In the genomic region with DNA sequence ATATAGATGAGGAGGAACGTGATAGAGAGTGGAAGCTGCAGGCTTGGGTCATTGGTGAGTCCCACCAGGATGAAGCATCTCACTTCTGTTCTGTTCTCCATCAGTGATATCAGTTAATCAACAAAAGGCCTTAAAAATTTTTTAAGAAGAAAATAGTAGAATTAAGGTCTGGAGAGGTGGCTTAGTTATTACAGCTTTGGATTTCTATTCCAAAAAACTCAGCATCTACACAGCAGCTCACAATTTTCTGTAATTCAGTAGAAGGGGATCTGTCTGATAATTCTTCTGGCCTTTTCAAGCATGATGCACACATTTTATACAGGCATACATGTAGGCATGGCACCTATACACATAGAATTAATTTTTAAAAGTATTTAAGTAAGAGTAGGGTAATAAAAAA, we compare ENCODE assay signal across 20 mouse cellular contexts. TPM values are rescaled to one million over a fixed set of nuclear protein-coding genes. Genes with fewer than 3 reads are reported as not detected.
A peak's percentile ranks its signal among the peaks of the same experiment; 100 is the strongest.
DNase-seq lines count a peak whose midpoint lies in the region; ATAC-seq lines count a peak whose summit lies in the region.
"Had no signal": no experiment of that assay in that cellular context is flagged by ENCODE, and none has a peak within 500 bp of the region (broad histone marks: within the 10 kb centered on the region; RNA-seq: fewer than 3 reads in every experiment).

Gene Olfr1453 (minus strand): TSS at position 101 of the 400 bp plus-strand sequence.

- H3K9ac ChIP-seq in midbrain, embryonic 11.5 days (ENCODE audit: low read length), result no peak within 1 kb of the TSS

- no peaks in the 10 kb centered on the region for H3K4me1 ChIP-seq in midbrain, embryonic 11.5 days (ENCODE audit: control insufficient read depth, insufficient read depth, low read length)
- H3K4me1 ChIP-seq in midbrain, embryonic 10.5 days, result no peaks in the 10 kb centered on the region

- H3K36me3 ChIP-seq in midbrain, embryonic 11.5 days (ENCODE audit: control insufficient read depth, insufficient read depth, low read length), result no peaks in the 10 kb centered on the region
- no peaks in the 10 kb centered on the region for H3K36me3 ChIP-seq in midbrain, embryonic 10.5 days
- H3K36me3 ChIP-seq: G1E had no signal

- WGBS in midbrain, embryonic 11.5 days, result 46% methylated on average over 1 of the region's 1 CpGs
- 68% methylated on average over 1 of the region's 1 CpGs for WGBS in midbrain, embryonic 10.5 days

- no peak within 1 kb of the TSS for H3K4me2 ChIP-seq in midbrain, embryonic 11.5 days

- H3K27ac ChIP-seq in midbrain, embryonic 11.5 days (ENCODE audit: low read depth, low read length), result no peak within 1 kb of the TSS
- no peak within 1 kb of the TSS for H3K27ac ChIP-seq in midbrain, embryonic 10.5 days (replicated peaks)

- no peak for ATAC-seq in midbrain, embryonic 11.5 days (ENCODE audit: low FRiP score)
- ATAC-seq: activated CD4-positive, CD25-positive, alpha-beta regulatory T cell, adult 4 months; CD4-positive, CD25-positive, alpha-beta regulatory T cell, adult 4 months; Patski had no signal

- H3K27me3 ChIP-seq in midbrain, embryonic 11.5 days (ENCODE audit: control insufficient read depth, insufficient read depth, low read length), result no peaks in the 10 kb centered on the region
- H3K27me3 ChIP-seq in midbrain, embryonic 10.5 days (ENCODE audit: low read depth, poor library complexity, severe bottlenecking), result no peaks in the 10 kb centered on the region
- H3K27me3 ChIP-seq: CH12.LX, Patski had no signal

- H3K9me3 ChIP-seq in midbrain, embryonic 11.5 days (ENCODE audit: control insufficient read depth, low read length), result no peaks in the 10 kb centered on the region
- peaks cover 14% of the 10 kb centered on the region for H3K9me3 ChIP-seq in midbrain, embryonic 10.5 days (replicated peaks)
- H3K9me3 ChIP-seq: G1E had no signal

- H3K4me3 ChIP-seq in midbrain, embryonic 11.5 days (ENCODE audit: low read depth, low read length), result no peak within 1 kb of the TSS
- no peak within 1 kb of the TSS for H3K4me3 ChIP-seq in midbrain, embryonic 10.5 days

- peak; percentile 72 for DNase-seq in midbrain, embryonic 11.5 days (ENCODE audit: low spot score, missing footprints)
- DNase-seq in midbrain, embryonic 10.5 days (ENCODE audit: low spot score), result no peak
- DNase-seq: adrenal gland, adult 2 months; adrenal gland, adult 8-10 months; adrenal gland, postnatal 10 days; adrenal gland, postnatal 14 days; adrenal gland, postnatal 25 days; adrenal gland, postnatal 36 days; B cell, adult 2 months; cerebellum, adult 11 months; cerebellum, adult 11-12 months; cerebellum, adult 18-20 months; cerebellum, adult 2 months had no signal

RNA-seq across cellular contexts. Expression of gene Olfr1453, which starts in this region (rescaled TPM):
- polyA plus RNA-seq in midbrain, embryonic 11.5 days (2014; fragmentation: Nextera tagmentation; extraction: Ambion mirVana), result not detected in 2 replicates
- polyA plus RNA-seq in midbrain, embryonic 10.5 days (2016; fragmentation: Nextera tagmentation; extraction: Ambion mirVana), result not detected in 2 replicates
- polyA plus RNA-seq: activated CD4-positive, CD25-positive, alpha-beta regulatory T cell, adult 4 months; adrenal gland, adult 2 months; brain, embryonic 14.5 days; C2C12; CD4-positive, CD25-positive, alpha-beta regulatory T cell, adult 4 months; cerebellum, adult 2 months; G1E; Patski had no signal

Comparison
In these comparisons a context has a peak if more than half of its experiments do, and no peak if none do; other contexts are left out.
1. Peak in DNase-seq in midbrain, embryonic 11.5 days; RNA of the gene not detected or under 1 TPM.